Mouse (Mus musculus) ES-Bruce4 (cell line): ENCODE results near the gene Lasp1.

Source experiments
- CTCF ChIP-seq: IDR thresholded peaks from one replicate; pipeline ENCODE4 v1.8.1; 2011; ENCODE audit warnings: low read depth, low read length
- EP300 ChIP-seq: IDR thresholded peaks from 2 replicates; pipeline ENCODE4 v1.6.1; 2011; ENCODE audit warnings: low read depth, low read length; ENCODE audit not compliant: insufficient read depth
- POLR2A ChIP-seq: IDR thresholded peaks from one replicate; pipeline ENCODE4 v1.8.1; 2011; ENCODE audit warnings: low read length; ENCODE audit not compliant: insufficient read depth

DNA sequence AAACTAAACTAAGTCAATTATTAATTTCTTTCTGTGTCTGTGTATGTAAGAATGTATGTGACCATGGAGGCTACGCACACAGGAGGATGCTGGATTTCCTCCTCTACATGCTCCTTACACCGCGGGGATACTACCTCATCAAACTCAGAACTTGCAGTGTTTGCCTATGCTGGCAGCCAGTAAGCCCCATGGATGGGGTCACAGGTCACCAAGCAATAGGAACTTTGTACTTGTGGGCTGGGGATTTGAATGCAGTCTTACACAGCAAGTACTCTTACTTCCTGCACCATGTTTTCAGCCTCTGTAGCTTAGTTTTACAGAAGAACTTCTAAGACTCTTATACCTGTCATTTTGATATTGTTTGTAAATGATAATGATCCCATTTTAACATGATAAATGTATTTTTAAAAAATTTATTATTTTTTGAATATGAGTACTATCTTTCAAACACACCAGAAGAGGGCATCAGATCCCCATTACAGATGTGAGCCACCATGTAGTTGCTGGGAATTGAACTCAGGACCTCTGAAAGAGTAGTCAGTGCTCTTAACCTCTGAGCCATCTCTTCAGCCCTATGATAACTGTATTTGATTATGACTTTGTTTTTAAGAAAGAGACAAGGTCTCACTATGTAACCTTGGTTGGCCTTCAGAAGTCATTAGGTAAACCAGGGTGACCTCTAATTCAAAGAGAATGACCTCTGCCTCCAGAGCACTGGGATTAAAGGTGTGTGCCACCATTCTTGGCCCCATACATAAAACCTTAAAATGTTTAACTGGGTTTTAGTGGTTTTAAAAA is 67.5 kb downstream of the Lasp1 start:
- TF ChIP-seq POLR2A = no peak
- no peak for TF ChIP-seq CTCF
- no peak for TF ChIP-seq EP300
